Mouse (Mus musculus): ENCODE measurements at regions not wholly inside any gene's neighbourhood (a gene's known extent, or its start where the extent isn't known, plus 50 kb on each side); places are given as distances from the start of the nearest gene placed in this dataset.

DNA sequence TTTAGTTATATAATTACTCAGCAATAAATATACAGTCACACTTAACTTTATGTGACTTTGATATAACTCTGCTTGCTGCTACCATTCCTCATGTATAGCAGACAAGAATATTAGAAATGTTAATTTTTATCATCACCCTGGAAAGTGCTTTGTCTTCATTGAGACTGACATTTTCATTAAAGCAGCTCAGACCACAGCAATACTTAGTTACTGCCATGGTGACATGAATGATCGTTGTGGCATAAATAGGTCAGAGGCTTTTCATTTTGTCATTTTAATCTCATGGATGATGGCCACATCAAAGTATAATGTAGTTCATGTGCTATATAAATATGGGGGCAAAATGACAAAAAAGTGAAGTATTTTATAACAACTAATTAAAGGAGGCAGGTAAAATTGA lies 498.1 kb downstream of the Slc22a22 start:
- DNase-seq = no peak

- no peak for DNase-seq
Observed at GRCm38 (mm10) chr15:56975446-56976433, 501.7 kb downstream of the Slc22a22 start.

DNA sequence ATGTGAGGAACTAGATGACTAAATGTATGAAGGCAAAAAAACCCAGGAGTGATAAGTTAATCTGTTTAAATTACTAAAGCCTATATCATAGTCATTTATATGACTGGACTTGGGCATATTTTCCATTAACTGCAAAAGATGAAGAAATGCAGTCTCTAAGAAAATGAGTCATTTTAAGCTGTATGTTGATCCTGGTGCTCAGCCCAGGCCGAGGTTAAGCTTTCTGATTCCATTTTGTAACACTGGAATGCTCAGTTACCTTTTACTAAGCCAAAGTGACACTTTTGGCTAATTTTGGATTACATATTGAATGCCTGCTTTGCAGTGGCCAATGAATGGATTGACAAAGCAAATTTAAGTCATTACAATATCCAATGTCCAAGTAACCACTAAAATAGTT lies 507.3 kb downstream of the Slc22a22 start:
- no peak for DNase-seq

DNA sequence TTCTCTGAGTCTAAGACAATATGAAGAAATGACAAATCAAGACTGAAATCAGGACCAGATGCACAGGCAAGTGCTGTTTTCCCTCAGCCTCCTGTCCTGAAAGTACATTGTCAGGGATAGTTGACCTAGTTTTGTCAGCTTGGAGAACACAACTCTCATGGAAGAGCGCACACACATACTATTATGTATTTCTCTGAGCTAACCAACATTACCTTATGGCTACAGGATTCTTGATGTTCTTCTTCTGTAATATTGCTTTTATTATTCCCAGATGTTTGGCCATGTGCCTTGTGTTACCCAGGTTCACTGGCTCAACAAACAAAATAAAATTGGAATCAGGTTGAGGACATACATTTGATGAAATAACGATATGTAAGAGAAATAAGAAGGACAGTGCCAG lies 521.1 kb downstream of the Slc22a22 start:
- DNase-seq = no peak

- DNase-seq = no peak
Observed at GRCm38 (mm10) chr15:56952176-56952575, 525.2 kb downstream of the Slc22a22 start.

DNA sequence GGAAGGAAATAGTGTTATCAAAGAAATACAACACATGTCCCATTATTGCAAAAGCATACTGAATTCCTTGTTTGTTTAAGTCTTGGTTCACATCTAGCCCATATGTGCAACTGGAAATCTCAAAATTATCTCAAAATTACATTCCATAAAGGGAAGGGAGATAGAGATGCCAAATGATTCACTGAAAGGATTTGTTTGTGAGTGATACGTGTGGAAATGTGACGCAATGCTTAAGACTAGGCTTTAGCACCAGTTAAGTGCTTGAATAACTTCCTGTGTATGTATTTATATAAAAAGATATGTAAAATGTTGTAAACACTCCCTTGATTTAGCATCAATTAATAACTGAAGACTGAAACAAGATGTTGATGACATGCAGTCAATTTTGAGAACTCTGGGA lies 526.6 kb downstream of the Slc22a22 start:
- no peak for DNase-seq

DNA sequence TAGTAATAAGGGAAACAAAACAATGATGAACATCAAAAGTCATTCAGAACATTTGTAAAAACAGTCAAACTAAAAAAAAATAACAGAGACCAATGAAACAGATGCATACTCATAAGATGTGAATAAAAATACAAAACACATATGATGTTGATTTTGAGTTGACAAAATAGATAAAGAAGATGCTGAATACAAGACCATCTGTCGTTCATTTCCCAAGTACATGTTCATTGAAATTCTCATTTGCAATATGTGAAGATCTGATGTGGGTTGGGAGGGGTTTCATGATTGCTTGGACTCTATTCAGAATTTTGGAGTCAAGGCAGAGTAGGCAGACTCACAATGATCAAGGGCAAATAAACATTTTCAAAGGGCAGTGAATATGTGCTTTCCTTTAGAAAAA lies 536.5 kb downstream of the Slc22a22 start:
- DNase-seq = no peak

GRCm38 (mm10) chr15:56896553-56896952 lies 580.9 kb downstream of the Slc22a22 start:
- no peak for DNase-seq

DNA sequence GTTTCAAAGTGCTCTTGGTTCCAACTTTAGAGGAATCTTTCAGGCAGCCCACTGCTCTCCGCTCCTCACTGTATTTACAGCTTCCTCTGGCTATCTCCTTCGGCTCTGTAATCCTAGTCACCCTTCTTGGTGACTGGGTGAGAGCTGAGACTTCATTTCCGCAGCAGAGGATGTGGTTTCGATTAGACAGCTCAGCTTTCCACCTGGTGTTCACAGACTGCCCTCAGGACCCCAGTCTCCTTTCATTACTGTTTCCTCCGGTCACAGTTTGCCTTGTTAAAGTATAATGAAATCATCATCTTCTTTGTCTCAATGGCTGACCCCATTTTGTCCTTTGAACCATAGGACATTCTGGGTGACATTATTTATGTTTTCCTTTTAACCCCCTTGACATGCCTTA lies 595.9 kb downstream of the Slc22a22 start:
- DNase-seq = no peak

GRCm38 (mm10) chr15:56865879-56866278 lies 611.5 kb downstream of the Slc22a22 start:
- DNase-seq = no peak

GRCm38 (mm10) chr15:56865035-56865804 lies 612.2 kb downstream of the Slc22a22 start:
- DNase-seq = no peak

- DNase-seq = no peak
Observed at GRCm38 (mm10) chr15:56858627-56859334, 618.6 kb downstream of the Slc22a22 start.

DNA sequence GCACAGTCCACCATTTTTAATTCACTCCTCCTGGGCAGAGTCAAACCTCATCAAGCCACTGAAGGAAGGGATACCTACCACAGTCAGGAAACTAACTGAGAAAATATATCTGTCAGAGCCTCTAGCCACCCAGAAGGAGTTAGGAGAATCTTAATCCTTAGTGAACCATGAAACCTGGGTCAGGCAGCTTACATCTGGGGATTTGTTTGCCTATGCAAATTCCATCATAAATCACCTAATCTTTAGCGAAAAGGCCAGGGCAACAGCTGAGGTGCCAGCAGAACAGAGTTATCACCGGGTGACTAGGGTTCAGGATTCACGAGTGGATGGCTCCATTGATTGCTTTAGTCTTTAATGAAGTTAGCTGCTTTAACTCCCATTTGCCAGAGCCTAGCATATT lies 619.3 kb downstream of the Slc22a22 start:
- no peak for DNase-seq

GRCm38 (mm10) chr15:56856057-56856456 lies 621.4 kb downstream of the Slc22a22 start:
- peak; percentile 11 for DNase-seq

DNA sequence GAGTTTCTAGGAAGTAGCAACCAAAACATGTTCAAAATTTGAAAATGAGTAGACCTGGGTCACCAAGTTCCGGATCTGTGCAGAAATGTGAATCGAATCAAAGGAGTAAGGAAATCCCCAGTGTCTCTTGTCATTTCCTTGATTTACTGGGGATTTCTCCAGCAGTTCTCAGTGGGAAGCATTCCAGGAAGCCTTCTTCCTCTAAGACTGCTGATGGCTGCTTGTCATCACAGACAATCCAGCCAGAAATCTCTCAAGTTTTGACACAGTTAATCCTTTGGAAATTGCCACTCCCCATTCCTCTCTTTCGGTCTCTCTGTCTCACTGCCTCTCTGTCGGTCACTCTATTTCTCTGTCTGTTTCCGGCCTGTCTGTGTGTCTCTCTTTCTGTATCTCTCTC lies 624.3 kb downstream of the Slc22a22 start:
- no peak for DNase-seq

GRCm38 (mm10) chr15:56847469-56848128 lies 629.8 kb downstream of the Slc22a22 start:
- DNase-seq = no peak

- DNase-seq = no peak
Observed at GRCm38 (mm10) chr15:56844574-56844973, 632.9 kb downstream of the Slc22a22 start.

DNA sequence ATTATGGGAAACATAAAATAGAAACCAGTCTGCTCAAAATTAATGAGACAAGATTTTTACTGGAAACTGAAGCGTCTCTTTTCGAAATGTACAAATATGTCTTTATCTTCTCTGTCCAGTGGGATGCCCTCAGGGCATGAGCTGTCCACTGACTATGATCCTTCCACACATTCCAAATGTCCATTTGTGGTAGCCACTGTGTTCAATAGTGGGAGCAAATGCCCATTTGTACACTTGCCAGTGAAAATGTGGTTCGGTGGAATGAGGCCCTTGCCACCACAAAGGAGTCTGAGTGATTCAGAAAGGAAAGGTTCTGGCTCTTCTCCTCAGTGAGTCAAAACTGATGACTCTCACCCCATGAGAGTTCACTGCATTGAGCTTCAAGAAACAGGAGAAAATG lies 635.9 kb downstream of the Slc22a22 start:
- DNase-seq = no peak

DNA sequence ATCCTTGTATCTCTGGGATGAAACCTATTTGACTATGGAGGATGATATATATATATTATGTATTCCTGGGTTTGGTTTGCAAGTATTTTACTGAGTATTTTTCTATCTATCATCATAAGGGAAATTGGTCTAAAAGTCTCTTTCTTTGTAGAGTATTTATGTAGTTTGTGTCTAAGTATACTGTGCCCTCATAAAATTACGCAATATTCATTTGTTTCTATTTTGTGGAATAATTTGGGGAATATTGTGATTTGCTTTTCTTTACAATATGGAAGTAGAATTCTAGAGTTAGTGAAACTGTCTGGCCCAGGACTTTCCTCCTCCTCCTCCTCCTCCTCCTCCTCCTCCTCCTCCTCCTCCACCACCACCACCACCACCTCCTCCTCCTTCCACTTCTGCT lies 640.1 kb downstream of the Slc22a22 start:
- DNase-seq = no peak

- DNase-seq = no peak
Observed at GRCm38 (mm10) chr15:56834621-56835020, 642.8 kb downstream of the Slc22a22 start.

DNA sequence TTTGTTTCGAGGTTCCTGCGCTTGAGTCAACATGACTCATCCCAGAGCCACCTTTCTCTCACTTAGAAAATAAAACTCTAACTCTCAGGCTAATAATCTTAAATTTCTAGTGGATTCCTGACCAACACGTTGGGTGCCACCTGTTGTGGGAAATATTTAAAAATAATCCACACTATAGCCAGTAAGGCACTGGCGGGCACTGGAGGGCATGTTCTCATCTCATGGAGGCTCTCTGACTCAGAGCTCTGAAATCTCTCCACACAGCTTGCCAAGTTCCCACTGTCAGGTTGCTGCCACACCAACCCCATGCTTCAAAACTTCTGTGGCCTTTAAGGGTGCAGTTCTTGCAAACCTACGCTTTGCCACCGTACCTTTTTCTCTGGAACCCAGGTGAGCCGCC lies 644.8 kb downstream of the Slc22a22 start:
- DNase-seq = no peak

DNA sequence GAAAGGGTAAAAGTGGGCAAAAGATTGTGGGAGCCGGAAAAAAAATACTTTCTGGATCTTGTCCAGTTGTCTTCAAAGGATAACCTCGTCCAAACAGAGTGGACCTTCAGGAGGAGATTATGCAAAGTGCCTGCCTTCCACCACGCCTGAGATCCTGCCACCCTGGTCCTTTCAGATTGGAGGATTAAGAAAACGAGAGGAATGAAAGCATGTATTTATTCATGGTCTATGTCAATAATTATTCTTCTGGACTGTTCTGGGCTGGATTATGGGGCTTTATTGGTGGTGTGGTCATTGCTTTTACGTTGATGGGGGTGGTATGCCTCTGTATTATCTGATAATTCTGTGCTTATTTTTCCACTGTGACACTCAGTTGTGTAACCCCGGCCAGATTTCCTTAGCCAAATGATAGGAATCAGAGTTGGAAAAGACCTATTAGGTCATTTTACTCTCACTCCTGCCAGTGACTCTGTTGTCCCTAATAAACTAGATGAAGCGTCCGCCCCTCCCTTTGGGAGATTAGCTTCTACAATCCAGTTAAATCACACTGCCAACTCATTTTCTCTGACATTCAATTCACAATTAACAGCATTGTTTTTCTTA lies 656.3 kb downstream of the Slc22a22 start:
- DNase-seq = no peak
